Mouse (Mus musculus): ENCODE measurements around the gene H2-T24. TPM values are rescaled to one million over a fixed set of nuclear protein-coding genes. Genes with fewer than 3 reads are reported as not detected.

The H2-T24 gene
- total RNA-seq, 2 experiments from 2014 or later = 0.62 to 0.93 TPM

Small RNA genes within 50 kb of the gene (microRNA-seq; reads per million reads assigned to microRNA genes)
- 22.6 to 24.9 reads per million in 2 experiments for gene Mir877

Other genes with a start within 250 kb of the H2-T24 start
- gene Ier3, start 198.9 kb downstream of the H2-T24 start, total RNA-seq (2021) = 1 to 10 TPM; 4.6 to 5.4 TPM
- 10 to 100 TPM; 39.2 to 40.3 TPM for gene Flot1, start 197.3 kb downstream of the H2-T24 start, total RNA-seq (2021)
- gene Tubb5, start 182.3 kb downstream of the H2-T24 start, total RNA-seq (2021) = 100 to 1,000 TPM in 1 of 2 experiments, 10 to 100 TPM in 1; 95.6 to 123 TPM
- gene Mdc1, start 179.0 kb downstream of the H2-T24 start, total RNA-seq (2021) = 1 to 10 TPM; 5.4 to 6.9 TPM
- 1 to 10 TPM; 4.8 TPM for gene Nrm, start 159.2 kb downstream of the H2-T24 start, total RNA-seq (2021)
- gene Ppp1r18, start 155.0 kb downstream of the H2-T24 start, total RNA-seq (2021) = 10 to 100 TPM; 13.4 to 13.7 TPM
- 10 to 100 TPM; 10.5 to 11.9 TPM for gene Dhx16, start 140.7 kb downstream of the H2-T24 start, total RNA-seq (2021)
- gene 2310061I04Rik, start 123.1 kb downstream of the H2-T24 start, total RNA-seq (2021) = 10 to 100 TPM; 55.3 to 65.1 TPM
- gene Atat1, start 110.5 kb downstream of the H2-T24 start, total RNA-seq (2021) = 1 to 10 TPM; 3.5 to 4.3 TPM
- gene Mrps18b, start 104.2 kb downstream of the H2-T24 start, total RNA-seq (2021) = 10 to 100 TPM; 51.6 to 51.9 TPM
- 10 to 100 TPM; 26.0 to 28.3 TPM for gene Ppp1r10, start 104.1 kb downstream of the H2-T24 start, total RNA-seq (2021)
- 10 to 100 TPM; 64.1 to 66.7 TPM for gene Abcf1, start 50.8 kb downstream of the H2-T24 start, total RNA-seq (2021)
- 10 to 100 TPM; 16.3 to 19.0 TPM for gene Gnl1, start 40.7 kb downstream of the H2-T24 start, total RNA-seq (2021)
- 1 to 10 TPM; 4.2 to 5.0 TPM for gene Prr3, start 40.3 kb downstream of the H2-T24 start, total RNA-seq (2021)
- gene H2-T23, start 12.3 kb upstream of the H2-T24 start, total RNA-seq (2021) = 1 to 10 TPM; 6.4 to 7.7 TPM
- 1 to 10 TPM; 5.7 to 6.3 TPM for gene H2-T22, start 22.2 kb upstream of the H2-T24 start, total RNA-seq (2021)
- not detected for gene Gm6034, start 22.4 kb upstream of the H2-T24 start, total RNA-seq (2021)
- 1 to 10 TPM in 1 of 2 experiments, under 1 TPM in 1; 0.92 to 1.0 TPM for gene Gm11127, start 37.8 kb upstream of the H2-T24 start, total RNA-seq (2021)
- gene Gm19684, start 101.1 kb upstream of the H2-T24 start, total RNA-seq (2021) = not detected
- not detected for gene Gm7030, start 108.9 kb upstream of the H2-T24 start, total RNA-seq (2021)
- not detected for gene Gm8909, start 148.0 kb upstream of the H2-T24 start, total RNA-seq (2021)
- gene H2-T3, start 169.7 kb upstream of the H2-T24 start, total RNA-seq (2021) = not detected
- gene Rpp21, start 237.5 kb upstream of the H2-T24 start, total RNA-seq (2021) = 10 to 100 TPM; 22.5 to 23.4 TPM